Mouse (Mus musculus) embryonic fibroblast, embryonic 13.5 days (primary cell): Measurements from ENCODE around the gene Cdk2.
A peak's percentile ranks its signal among the peaks of the same experiment; 100 is the strongest.

Experiments
- CTCF ChIP-seq: IDR thresholded peaks from 2 replicates; pipeline ENCODE4 v1.5.1; 2011; ENCODE audit warnings: mild to moderate bottlenecking, control low read depth, low read length, moderate library complexity, borderline replicate concordance; ENCODE audit not compliant: insufficient read depth
- POLR2A ChIP-seq: IDR thresholded peaks from 2 replicates; pipeline ENCODE4 v1.6.1; 2011; ENCODE audit warnings: low read depth, mild to moderate bottlenecking, control low read depth, low read length, moderate library complexity

GRCm38 (mm10) chr10:128744211-128744610 lies 39.4 kb upstream of the Cdk2 start:
- TF ChIP-seq POLR2A (0 out of 2 replicates have a peak, but pooled peaks have one; percentile 6), CTCF (no peak)
